Mouse (Mus musculus): Measurements from ENCODE around the gene Adprm. TPM values are rescaled to one million over a fixed set of nuclear protein-coding genes. Genes with fewer than 3 reads are reported as not detected.
A peak's percentile ranks its signal among the peaks of the same experiment; 100 is the strongest.

Adprm gene
- polyA plus RNA-seq (2014; fragmentation: Nextera tagmentation; extraction: Ambion mirVana), result 29.3 and 36.6 TPM in 2 replicates

- Histone ChIP-seq H3K4me1 (ENCODE audit: control insufficient read depth, insufficient read depth, low read length) (peaks cover 16% of the 10 kb centered on the region), H3K36me3 (ENCODE audit: control insufficient read depth, insufficient read depth, low read length) (peaks cover 25% of the 10 kb centered on the region), H3K27me3 (ENCODE audit: control insufficient read depth, insufficient read depth, low read length) (no peaks in the 10 kb centered on the region), H3K4me2 (ENCODE audit: low read length) (peak within 1 kb of the TSS; percentile 78), H3K9me3 (ENCODE audit: control insufficient read depth, low read length) (no peaks in the 10 kb centered on the region), H3K27ac (replicated peaks; ENCODE audit: low read depth, low read length) (peak within 1 kb of the TSS; percentile 76), H3K4me3 (replicated peaks; ENCODE audit: low read depth, low read length) (peak within 1 kb of the TSS; percentile 94), H3K9ac (replicated peaks; ENCODE audit: low read length) (peak within 1 kb of the TSS; percentile 69)
- ATAC-seq (ENCODE audit: low FRiP score, low TSS enrichment) (peak; percentile 88), DNase-seq (peak; percentile 93)
- under 1% methylated on average over 50 of the region's 50 CpGs for WGBS
These were observed at the start of gene Adprm, which contains the start of gene Sco1 for GRCm38 (mm10) chr11:67052321-67052952. Adprm (minus strand) TSS chr11:67052594. Sco1 (plus strand) TSS chr11:67052670.

- H3K9ac ChIP-seq (replicated peaks; ENCODE audit: low read length), result no peak overlapping the region
- no peak overlapping the region for H3K4me2 ChIP-seq (ENCODE audit: low read length)
- no peak overlapping the region for H3K4me3 ChIP-seq (replicated peaks; ENCODE audit: low read depth, low read length)
- no peaks in the 10 kb centered on the region for H3K9me3 ChIP-seq (ENCODE audit: control insufficient read depth, low read length)
- DNase-seq (peak; percentile 61), ATAC-seq (ENCODE audit: low FRiP score, low TSS enrichment) (no peak)
- WGBS, result 27% methylated on average over 8 of the region's 8 CpGs
- no peaks in the 10 kb centered on the region for H3K27me3 ChIP-seq (ENCODE audit: control insufficient read depth, insufficient read depth, low read length)
- H3K36me3 ChIP-seq (ENCODE audit: control insufficient read depth, insufficient read depth, low read length), result no peaks in the 10 kb centered on the region
- H3K4me1 ChIP-seq (ENCODE audit: control insufficient read depth, insufficient read depth, low read length), result no peaks in the 10 kb centered on the region
- H3K27ac ChIP-seq (replicated peaks; ENCODE audit: low read depth, low read length), result no peak overlapping the region
These were observed 49.3 kb upstream of the Adprm start for GRCm38 (mm10) chr11:67101713-67102112.

- no peaks in the 10 kb centered on the region for H3K27me3 ChIP-seq (ENCODE audit: control insufficient read depth, insufficient read depth, low read length)
- no peaks in the 10 kb centered on the region for H3K9me3 ChIP-seq (ENCODE audit: control insufficient read depth, low read length)
- H3K4me1 ChIP-seq (ENCODE audit: control insufficient read depth, insufficient read depth, low read length), result no peaks in the 10 kb centered on the region
- ATAC-seq (ENCODE audit: low FRiP score, low TSS enrichment) (no peak), DNase-seq (peak; percentile 51)
- no peak overlapping the region for H3K9ac ChIP-seq (replicated peaks; ENCODE audit: low read length)
- H3K4me2 ChIP-seq (ENCODE audit: low read length), result no peak overlapping the region
- H3K27ac ChIP-seq (replicated peaks; ENCODE audit: low read depth, low read length), result no peak overlapping the region
- H3K36me3 ChIP-seq (ENCODE audit: control insufficient read depth, insufficient read depth, low read length), result no peaks in the 10 kb centered on the region
- 42% methylated on average over 6 of the region's 6 CpGs for WGBS
- no peak overlapping the region for H3K4me3 ChIP-seq (replicated peaks; ENCODE audit: low read depth, low read length)
These were observed 47.8 kb upstream of the Adprm start for GRCm38 (mm10) chr11:67100169-67100568.

- Histone ChIP-seq H3K9ac (replicated peaks; ENCODE audit: low read length) (no peak overlapping the region), H3K27me3 (ENCODE audit: control insufficient read depth, insufficient read depth, low read length) (no peaks in the 10 kb centered on the region), H3K4me2 (ENCODE audit: low read length) (no peak overlapping the region), H3K9me3 (ENCODE audit: control insufficient read depth, low read length) (no peaks in the 10 kb centered on the region), H3K4me1 (ENCODE audit: control insufficient read depth, insufficient read depth, low read length) (no peaks in the 10 kb centered on the region), H3K36me3 (ENCODE audit: control insufficient read depth, insufficient read depth, low read length) (no peaks in the 10 kb centered on the region), H3K27ac (replicated peaks; ENCODE audit: low read depth, low read length) (no peak overlapping the region), H3K4me3 (replicated peaks; ENCODE audit: low read depth, low read length) (no peak overlapping the region)
- DNase-seq (no peak), ATAC-seq (ENCODE audit: low FRiP score, low TSS enrichment) (no peak)
- WGBS, result 94% methylated on average over 16 of the region's 16 CpGs
These were observed 46.8 kb upstream of the Adprm start for GRCm38 (mm10) chr11:67099241-67099640.

- no peak overlapping the region for H3K9ac ChIP-seq (replicated peaks; ENCODE audit: low read length)
- DNase-seq, result no peak
- no peaks in the 10 kb centered on the region for H3K36me3 ChIP-seq (ENCODE audit: control insufficient read depth, insufficient read depth, low read length)
- H3K4me3 ChIP-seq (replicated peaks; ENCODE audit: low read depth, low read length), result no peak overlapping the region
- ATAC-seq (ENCODE audit: low FRiP score, low TSS enrichment), result no peak
- no peak overlapping the region for H3K27ac ChIP-seq (replicated peaks; ENCODE audit: low read depth, low read length)
- 85% methylated on average over 11 of the region's 11 CpGs for WGBS
- H3K9me3 ChIP-seq (ENCODE audit: control insufficient read depth, low read length), result no peaks in the 10 kb centered on the region
- no peak overlapping the region for H3K4me2 ChIP-seq (ENCODE audit: low read length)
- no peaks in the 10 kb centered on the region for H3K4me1 ChIP-seq (ENCODE audit: control insufficient read depth, insufficient read depth, low read length)
- H3K27me3 ChIP-seq (ENCODE audit: control insufficient read depth, insufficient read depth, low read length), result no peaks in the 10 kb centered on the region
These were observed 46.0 kb upstream of the Adprm start for GRCm38 (mm10) chr11:67098427-67098826.

- H3K9ac ChIP-seq (replicated peaks; ENCODE audit: low read length), result no peak overlapping the region
- no peaks in the 10 kb centered on the region for H3K36me3 ChIP-seq (ENCODE audit: control insufficient read depth, insufficient read depth, low read length)
- H3K4me2 ChIP-seq (ENCODE audit: low read length), result no peak overlapping the region
- no peaks in the 10 kb centered on the region for H3K9me3 ChIP-seq (ENCODE audit: control insufficient read depth, low read length)
- H3K27me3 ChIP-seq (ENCODE audit: control insufficient read depth, insufficient read depth, low read length), result no peaks in the 10 kb centered on the region
- no peak for DNase-seq
- H3K4me3 ChIP-seq (replicated peaks; ENCODE audit: low read depth, low read length), result no peak overlapping the region
- WGBS, result 92% methylated on average over 10 of the region's 10 CpGs
- no peak for ATAC-seq (ENCODE audit: low FRiP score, low TSS enrichment)
- no peak overlapping the region for H3K27ac ChIP-seq (replicated peaks; ENCODE audit: low read depth, low read length)
- H3K4me1 ChIP-seq (ENCODE audit: control insufficient read depth, insufficient read depth, low read length), result no peaks in the 10 kb centered on the region
These were observed 45.3 kb upstream of the Adprm start for GRCm38 (mm10) chr11:67097709-67098108.

GRCm38 (mm10) chr11:67094470-67094869 lies 42.1 kb upstream of the Adprm start:
- no peak overlapping the region for H3K4me2 ChIP-seq (ENCODE audit: low read length)
- H3K9me3 ChIP-seq (ENCODE audit: control insufficient read depth, low read length), result no peaks in the 10 kb centered on the region
- WGBS, result 80% methylated on average over 29 of the region's 29 CpGs
- H3K27ac ChIP-seq (replicated peaks; ENCODE audit: low read depth, low read length), result no peak overlapping the region
- DNase-seq (no peak), ATAC-seq (ENCODE audit: low FRiP score, low TSS enrichment) (no peak)
- H3K4me1 ChIP-seq (ENCODE audit: control insufficient read depth, insufficient read depth, low read length), result no peaks in the 10 kb centered on the region
- H3K36me3 ChIP-seq (ENCODE audit: control insufficient read depth, insufficient read depth, low read length), result no peaks in the 10 kb centered on the region
- no peaks in the 10 kb centered on the region for H3K27me3 ChIP-seq (ENCODE audit: control insufficient read depth, insufficient read depth, low read length)
- no peak overlapping the region for H3K9ac ChIP-seq (replicated peaks; ENCODE audit: low read length)
- no peak overlapping the region for H3K4me3 ChIP-seq (replicated peaks; ENCODE audit: low read depth, low read length)

- no peak for DNase-seq
- H3K36me3 ChIP-seq (ENCODE audit: control insufficient read depth, insufficient read depth, low read length), result no peaks in the 10 kb centered on the region
- 98% methylated on average over 5 of the region's 5 CpGs for WGBS
These were observed 41.3 kb upstream of the Adprm start for GRCm38 (mm10) chr11:67093652-67094051.

GRCm38 (mm10) chr11:67093201-67093600 lies 40.8 kb upstream of the Adprm start:
- H3K27me3 ChIP-seq (ENCODE audit: control insufficient read depth, insufficient read depth, low read length), result no peaks in the 10 kb centered on the region
- H3K4me1 ChIP-seq (ENCODE audit: control insufficient read depth, insufficient read depth, low read length), result no peaks in the 10 kb centered on the region
- H3K4me3 ChIP-seq (replicated peaks; ENCODE audit: low read depth, low read length), result no peak overlapping the region
- DNase-seq (no peak), ATAC-seq (ENCODE audit: low FRiP score, low TSS enrichment) (no peak)
- H3K27ac ChIP-seq (replicated peaks; ENCODE audit: low read depth, low read length), result no peak overlapping the region
- no peak overlapping the region for H3K9ac ChIP-seq (replicated peaks; ENCODE audit: low read length)
- H3K9me3 ChIP-seq (ENCODE audit: control insufficient read depth, low read length), result no peaks in the 10 kb centered on the region
- no peaks in the 10 kb centered on the region for H3K36me3 ChIP-seq (ENCODE audit: control insufficient read depth, insufficient read depth, low read length)
- H3K4me2 ChIP-seq (ENCODE audit: low read length), result no peak overlapping the region
- 84% methylated on average over 9 of the region's 9 CpGs for WGBS

More at GRCm38 (mm10) chr11:67093652-67094051, 41.3 kb upstream of the Adprm start:
- ATAC-seq (ENCODE audit: low FRiP score, low TSS enrichment), result no peak
- no peaks in the 10 kb centered on the region for H3K4me1 ChIP-seq (ENCODE audit: control insufficient read depth, insufficient read depth, low read length)
- no peak overlapping the region for H3K27ac ChIP-seq (replicated peaks; ENCODE audit: low read depth, low read length)
- H3K27me3 ChIP-seq (ENCODE audit: control insufficient read depth, insufficient read depth, low read length), result no peaks in the 10 kb centered on the region
- no peak overlapping the region for H3K4me3 ChIP-seq (replicated peaks; ENCODE audit: low read depth, low read length)
- no peak overlapping the region for H3K9ac ChIP-seq (replicated peaks; ENCODE audit: low read length)
- H3K4me2 ChIP-seq (ENCODE audit: low read length), result no peak overlapping the region
- H3K9me3 ChIP-seq (ENCODE audit: control insufficient read depth, low read length), result no peaks in the 10 kb centered on the region

All from midbrain, embryonic 14.5 days (tissue).